Mouse (Mus musculus) retina, adult 2 months (tissue): ENCODE data around the gene Mettl9.

Source experiments
- DNase-seq: peaks from one replicate; pipeline ENCODE4 v3.0.0-alpha.2; 2012; ENCODE audit warnings: low read depth, low spot score

The Mettl9 gene

GRCm38 (mm10) chr7:121044251-121044650 is 10.0 kb downstream of the Mettl9 start:
- no peak for DNase-seq

GRCm38 (mm10) chr7:121045671-121046453 is 11.6 kb downstream of the Mettl9 start:
- DNase-seq, result no peak

- no peak for DNase-seq
Measured at GRCm38 (mm10) chr7:121047624-121048023, 13.4 kb downstream of the Mettl9 start.

GRCm38 (mm10) chr7:121053071-121053470 is 18.8 kb downstream of the Mettl9 start:
- no peak for DNase-seq

- DNase-seq, result no peak
Measured at GRCm38 (mm10) chr7:121059477-121060218, 25.4 kb downstream of the Mettl9 start.

- peak; percentile 33 for DNase-seq
Measured at GRCm38 (mm10) chr7:121064309-121064708, 30.1 kb downstream of the Mettl9 start.

GRCm38 (mm10) chr7:121071276-121071675 is 37.0 kb downstream of the Mettl9 start:
- no peak for DNase-seq

- no peak for DNase-seq
Measured at GRCm38 (mm10) chr7:121072506-121072905, 38.3 kb downstream of the Mettl9 start.

GRCm38 (mm10) chr7:121074281-121074680 is 40.0 kb downstream of the Mettl9 start, which contains the start of gene Igsf6:
TSS of gene Igsf6 (minus strand) at chr7:121074572.
- peak; percentile 18 for DNase-seq

- no peak for DNase-seq
Measured at GRCm38 (mm10) chr7:121074801-121075400, 40.7 kb downstream of the Mettl9 start.

- DNase-seq, result no peak
Measured at GRCm38 (mm10) chr7:121075416-121075815, 41.2 kb downstream of the Mettl9 start.

GRCm38 (mm10) chr7:121077311-121077710 is 43.1 kb downstream of the Mettl9 start:
- no peak for DNase-seq

- DNase-seq, result peak; percentile 52
Measured at GRCm38 (mm10) chr7:121077829-121078228, 43.6 kb downstream of the Mettl9 start.

GRCm38 (mm10) chr7:121081350-121081749 is 47.1 kb downstream of the Mettl9 start, which contains the start of gene Otoa:
TSS of gene Otoa (plus strand) at chr7:121081650.
- DNase-seq, result no peak

- no peak for DNase-seq
Measured at GRCm38 (mm10) chr7:121081816-121082215, 47.6 kb downstream of the Mettl9 start.

GRCm38 (mm10) chr7:121082949-121083513 is 48.8 kb downstream of the Mettl9 start:
- no peak for DNase-seq

GRCm38 (mm10) chr7:121084840-121085453 is 50.7 kb downstream of the Mettl9 start:
- DNase-seq, result no peak

GRCm38 (mm10) chr7:121085500-121085899 is 51.3 kb downstream of the Mettl9 start:
- no peak for DNase-seq

GRCm38 (mm10) chr7:121088745-121089144 is 54.5 kb downstream of the Mettl9 start:
- DNase-seq, result no peak

GRCm38 (mm10) chr7:121090748-121091147 is 56.5 kb downstream of the Mettl9 start:
- DNase-seq, result no peak

- DNase-seq, result no peak
Measured at GRCm38 (mm10) chr7:121093026-121093425, 58.8 kb downstream of the Mettl9 start.
